Comparison of ENCODE assay signal across 24 mouse cellular contexts in genomic region chr14:105275196-105275595, GRCm38 (mm10). TPM values are rescaled to one million over a fixed set of nuclear protein-coding genes. Genes with fewer than 3 reads are reported as not detected.
DNase-seq lines count a peak whose midpoint lies in the region; ATAC-seq and TF ChIP-seq lines count a peak whose summit lies in the region.
"Had no signal": no experiment of that assay in that cellular context is flagged by ENCODE, and none has a peak within 500 bp of the region (broad histone marks: within the 10 kb centered on the region; RNA-seq: fewer than 3 reads in every experiment).

No protein-coding gene starts in this region.

- 44% methylated on average over 5 of the region's 5 CpGs for WGBS in heart, embryonic 12.5 days
- WGBS in heart, embryonic 11.5 days (ENCODE audit: insufficient replicate concordance), result 57% methylated on average over 5 of the region's 5 CpGs
- 56% methylated on average over 5 of the region's 5 CpGs for WGBS in liver, embryonic 13.5 days (ENCODE audit: insufficient replicate concordance)
- WGBS in liver, postnatal 0 days (ENCODE audit: insufficient replicate concordance), result 60% methylated on average over 5 of the region's 5 CpGs

- peaks cover 31% of the 10 kb centered on the region for H3K4me1 ChIP-seq in heart, embryonic 12.5 days (replicated peaks)
- H3K4me1 ChIP-seq in heart, embryonic 11.5 days (ENCODE audit: control insufficient read depth, insufficient read depth, low read length), result peaks cover 11% of the 10 kb centered on the region; the same call in 1 of the 2 replicates
- H3K4me1 ChIP-seq in liver, embryonic 13.5 days (replicated peaks), result peaks cover 6% of the 10 kb centered on the region
- peaks cover 11% of the 10 kb centered on the region for H3K4me1 ChIP-seq in liver, postnatal 0 days (ENCODE audit: insufficient read depth)

- TF ChIP-seq CTCF in liver, postnatal 0 days (IDR thresholded peaks at IDR 0.05; ENCODE audit: low read depth), result no peak

- H3K36me3 ChIP-seq in heart, embryonic 12.5 days, result no peaks in the 10 kb centered on the region
- H3K36me3 ChIP-seq in heart, embryonic 11.5 days (ENCODE audit: control insufficient read depth, insufficient read depth, low read length), result no peaks in the 10 kb centered on the region
- H3K36me3 ChIP-seq in liver, embryonic 13.5 days, result no peaks in the 10 kb centered on the region
- no peaks in the 10 kb centered on the region for H3K36me3 ChIP-seq in liver, postnatal 0 days (replicated peaks; ENCODE audit: insufficient read depth, low read length)
- H3K36me3 ChIP-seq: embryonic facial prominence, embryonic 15.5 days; forebrain, embryonic 10.5 days; heart, embryonic 15.5 days; intestine, embryonic 15.5 days; limb, embryonic 15.5 days; neural tube, embryonic 13.5 days had no signal

- peak overlapping the region; percentile 25; the same call in 1 of the 2 replicates for H3K27ac ChIP-seq in heart, embryonic 12.5 days (ENCODE audit: poor library complexity, severe bottlenecking)
- H3K27ac ChIP-seq in heart, embryonic 11.5 days (ENCODE audit: low read depth, low read length), result no peak overlapping the region
- no peak overlapping the region for H3K27ac ChIP-seq in liver, embryonic 13.5 days
- no peak overlapping the region for H3K27ac ChIP-seq in liver, postnatal 0 days (ENCODE audit: low read depth)
- H3K27ac ChIP-seq: embryonic facial prominence, embryonic 15.5 days; forebrain, embryonic 10.5 days; heart, embryonic 15.5 days; intestine, embryonic 15.5 days; limb, embryonic 15.5 days; neural tube, embryonic 13.5 days; stomach, postnatal 0 days had no signal

- no peak for TF ChIP-seq EP300 in liver, postnatal 0 days (IDR thresholded peaks at IDR 0.05; ENCODE audit: low read depth)

- no peak for DNase-seq in liver, embryonic 13.5 days
- no peak for DNase-seq in liver, postnatal 0 days
- DNase-seq in CD4-positive, CD25-positive, alpha-beta regulatory T cell, adult 2 months (ENCODE audit: low read depth, low spot score), result peak; percentile 40
- no peak for DNase-seq in thymus, postnatal 36 days
- DNase-seq: adrenal gland, postnatal 25 days; B cell, adult 2 months; cerebellum, adult 11-12 months; cerebellum, postnatal 14 days; gastrocnemius, postnatal 10 days; heart, adult 11 months; lung, adult 2 months; lung, postnatal 4 days; right cerebral cortex, adult 18-20 months had no signal

- ATAC-seq in heart, embryonic 12.5 days (ENCODE audit: insufficient number of reproducible peaks, low FRiP score), result no peak
- ATAC-seq in heart, embryonic 11.5 days (replicated peaks; ENCODE audit: insufficient number of reproducible peaks, low FRiP score, low TSS enrichment), result no peak; the same call in 1 of the 2 replicates
- ATAC-seq in liver, embryonic 13.5 days (ENCODE audit: low read depth), result peak; percentile 47
- no peak for ATAC-seq in liver, postnatal 0 days
- ATAC-seq in inflammation-experienced regulatory T-cells, adult 6 months, result peak; percentile 81
- ATAC-seq: intestine, embryonic 15.5 days; Patski had no signal

- no peak overlapping the region for H3K9ac ChIP-seq in heart, embryonic 12.5 days
- no peak overlapping the region for H3K9ac ChIP-seq in heart, embryonic 11.5 days (ENCODE audit: low read depth, low read length)
- H3K9ac ChIP-seq in liver, embryonic 13.5 days, result no peak overlapping the region
- no peak overlapping the region for H3K9ac ChIP-seq in liver, postnatal 0 days (replicated peaks)
- H3K9ac ChIP-seq: embryonic facial prominence, embryonic 15.5 days; heart, embryonic 15.5 days; intestine, embryonic 15.5 days; limb, embryonic 15.5 days; neural tube, embryonic 13.5 days had no signal

- H3K9me3 ChIP-seq in heart, embryonic 12.5 days (replicated peaks), result no peaks in the 10 kb centered on the region
- no peaks in the 10 kb centered on the region for H3K9me3 ChIP-seq in heart, embryonic 11.5 days (replicated peaks; ENCODE audit: control insufficient read depth, low read length)
- no peaks in the 10 kb centered on the region for H3K9me3 ChIP-seq in liver, embryonic 13.5 days (replicated peaks)
- no peaks in the 10 kb centered on the region for H3K9me3 ChIP-seq in liver, postnatal 0 days (ENCODE audit: low read length)
- H3K9me3 ChIP-seq: embryonic facial prominence, embryonic 15.5 days; forebrain, embryonic 10.5 days; heart, embryonic 15.5 days; intestine, embryonic 15.5 days; limb, embryonic 15.5 days; neural tube, embryonic 13.5 days had no signal

- no peaks in the 10 kb centered on the region for H3K27me3 ChIP-seq in heart, embryonic 12.5 days (replicated peaks)
- H3K27me3 ChIP-seq in heart, embryonic 11.5 days (ENCODE audit: control insufficient read depth, insufficient read depth, low read length), result no peaks in the 10 kb centered on the region
- no peaks in the 10 kb centered on the region for H3K27me3 ChIP-seq in liver, embryonic 13.5 days
- H3K27me3 ChIP-seq in liver, postnatal 0 days (ENCODE audit: insufficient read depth, low read length), result no peaks in the 10 kb centered on the region
- H3K27me3 ChIP-seq: embryonic facial prominence, embryonic 15.5 days; heart, embryonic 15.5 days; intestine, embryonic 15.5 days; limb, embryonic 15.5 days; neural tube, embryonic 13.5 days; Patski had no signal

- no peak overlapping the region for H3K4me2 ChIP-seq in heart, embryonic 12.5 days
- no peak overlapping the region for H3K4me2 ChIP-seq in heart, embryonic 11.5 days
- H3K4me2 ChIP-seq in liver, embryonic 13.5 days, result no peak overlapping the region
- no peak overlapping the region for H3K4me2 ChIP-seq in liver, postnatal 0 days (ENCODE audit: low read depth, low read length)
- H3K4me2 ChIP-seq: embryonic facial prominence, embryonic 15.5 days; heart, embryonic 15.5 days; intestine, embryonic 15.5 days; limb, embryonic 15.5 days; neural tube, embryonic 13.5 days had no signal

- H3K4me3 ChIP-seq in heart, embryonic 12.5 days, result no peak overlapping the region
- H3K4me3 ChIP-seq in heart, embryonic 11.5 days (ENCODE audit: low read depth, low read length), result no peak overlapping the region
- H3K4me3 ChIP-seq in liver, embryonic 13.5 days (replicated peaks), result no peak overlapping the region
- no peak overlapping the region for H3K4me3 ChIP-seq in liver, postnatal 0 days (ENCODE audit: low read depth, low read length)
- H3K4me3 ChIP-seq: embryonic facial prominence, embryonic 15.5 days; forebrain, embryonic 10.5 days; heart, embryonic 15.5 days; intestine, embryonic 15.5 days; limb, embryonic 15.5 days; neural tube, embryonic 13.5 days had no signal

RNA-seq across cellular contexts. Expression of gene Ndfip2, which starts 16.8 kb away (rescaled TPM):
- 57.4 and 61.1 TPM in 2 replicates for polyA plus RNA-seq in heart, embryonic 12.5 days (2016; fragmentation: Nextera tagmentation; extraction: Ambion mirVana)
- polyA plus RNA-seq in heart, embryonic 11.5 days (2014; fragmentation: Nextera tagmentation; extraction: Ambion mirVana), result 57.8 and 64.7 TPM in 2 replicates
- 18.5 and 23.4 TPM in 2 replicates for polyA plus RNA-seq in liver, embryonic 13.5 days (2015; fragmentation: Nextera tagmentation; extraction: Ambion mirVana)
- polyA plus RNA-seq in liver, postnatal 0 days (2015; fragmentation: Nextera tagmentation; extraction: Ambion mirVana), result 40.5 and 44.0 TPM in 2 replicates
- polyA plus RNA-seq in inflammation-experienced regulatory T-cells, adult 6 months (2017; shearing (Covaris generic)), result 10 to 100 TPM; 40.2 to 58.3 (median 41.3) TPM

Comparison
In these comparisons a context has a peak if more than half of its experiments do, and no peak if none do; other contexts are left out.
1. ATAC-seq: peak in liver, embryonic 13.5 days (single experiment) and inflammation-experienced regulatory T-cells, adult 6 months (single experiment); none in heart, embryonic 12.5 days (single experiment), heart, embryonic 11.5 days (single experiment) and liver, postnatal 0 days (single experiment).